Mouse (Mus musculus) myocyte (in vitro differentiated cells): ENCODE measurements around the gene Spint4.

Experiments used
- E2F4 ChIP-seq: IDR thresholded peaks from one replicate; pipeline ENCODE4 v1.6.1; 2011; ENCODE audit warnings: mild to moderate bottlenecking, control low read depth, moderate library complexity; ENCODE audit not compliant: insufficient read depth
- MAX ChIP-seq: IDR thresholded peaks from one replicate; pipeline ENCODE4 v1.6.1; 2011; ENCODE audit warnings: low read depth, mild to moderate bottlenecking, control low read depth
- POLR2A ChIP-seq: IDR thresholded peaks from one replicate; pipeline ENCODE4 v1.6.1; 2011; ENCODE audit warnings: low read depth, mild to moderate bottlenecking, control low read depth, moderate library complexity; ENCODE audit not compliant: insufficient read length

DNA sequence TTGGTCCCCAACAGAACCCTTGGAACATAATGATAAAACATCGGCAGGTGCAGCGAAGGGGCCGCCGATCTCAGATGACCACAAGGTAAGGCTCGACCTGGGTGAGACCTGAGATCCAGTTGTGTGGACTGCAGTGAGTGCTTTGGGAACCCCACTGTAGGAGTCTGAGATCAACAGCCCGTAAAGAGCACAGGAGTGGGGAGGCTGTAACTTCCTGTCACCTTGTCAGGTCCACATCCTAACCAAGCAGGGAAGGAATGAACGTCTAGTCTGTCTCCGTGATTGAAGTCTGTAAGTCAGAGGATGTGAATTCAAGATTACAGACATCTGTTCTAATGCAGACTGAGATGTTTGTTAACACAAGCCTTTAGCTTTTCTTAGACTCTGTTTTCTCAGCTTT, 48.4 kb downstream of the Spint4 start:
- no peak for TF ChIP-seq POLR2A
- no peak for TF ChIP-seq MAX
- TF ChIP-seq E2F4 = no peak
